Mouse (Mus musculus) forebrain, embryonic 13.5 days (tissue): ENCODE measurements around the gene Ankrd52. TPM values are rescaled to one million over a fixed set of nuclear protein-coding genes. Genes with fewer than 3 reads are reported as not detected.

Experiments
- ATAC-seq: fragments of 200-750 bp; cut with Nextera tagmentation; 2 replicates; pipeline ENCODE4 v1.8.0; 2017
- H3K27ac ChIP-seq: fragments of 300-500 bp; sonication (generic); 2 replicates; pipeline ENCODE4 v1.5.1; 2015; ENCODE audit warnings: inconsistent platforms, mild to moderate bottlenecking, moderate library complexity
- H3K27me3 ChIP-seq: fragments of 300-500 bp; sonication (generic); 2 replicates; pipeline ENCODE4 v1.6.1; 2015; ENCODE audit warnings: mild to moderate bottlenecking, inconsistent platforms
- H3K36me3 ChIP-seq: fragments of 300-500 bp; sonication (generic); 2 replicates; pipeline ENCODE4 v1.6.1; 2015; ENCODE audit warnings: mild to moderate bottlenecking, inconsistent platforms; ENCODE audit not compliant: poor library complexity, severe bottlenecking
- H3K4me1 ChIP-seq: fragments of 300-500 bp; sonication (generic); 2 replicates; pipeline ENCODE4 v1.6.1; 2015; ENCODE audit warnings: inconsistent platforms
- H3K4me2 ChIP-seq: fragments of 300-500 bp; sonication (generic); 2 replicates; pipeline ENCODE4 v1.6.1; 2015; ENCODE audit warnings: inconsistent platforms, mild to moderate bottlenecking, moderate library complexity
- H3K4me3 ChIP-seq: fragments of 300-500 bp; sonication (generic); 2 replicates; pipeline ENCODE4 v1.5.1; 2015; ENCODE audit warnings: mild to moderate bottlenecking, inconsistent platforms
- H3K9ac ChIP-seq: fragments of 300-500 bp; sonication (generic); 2 replicates; pipeline ENCODE4 v1.6.1; 2015; ENCODE audit warnings: mild to moderate bottlenecking, inconsistent platforms
- H3K9me3 ChIP-seq: fragments of 300-500 bp; sonication (generic); replicated peaks from 2 replicates; pipeline ENCODE4 v1.6.1; 2016; ENCODE audit warnings: inconsistent platforms
- WGBS: fragments of 180-500 bp; shearing (Covaris S2); methylation state at CpG from one replicate; pipeline ENCODE4 v1.1.7; 2015; 5-methylcytosine and 5-hydroxymethylcytosine counted together
- microRNA-seq: library from miRNA; unstranded; fragments of <30 nt; microRNA quantifications from one replicate; pipeline ENCODE4, GENCODE M21; 2016
- polyA plus RNA-seq: library from polyadenylated mRNA; unstranded; fragments of >200 nt; fragmentation: Nextera tagmentation; extraction: Ambion mirVana; gene quantifications from 2 replicates; pipeline ENCODE4 v1.2.1, GENCODE M21; 2015

The Ankrd52 gene
- polyA plus RNA-seq, 1 experiment from 2014 or later: 12.0 TPM

- H3K27me3 ChIP-seq: no peaks in the 10 kb centered on the region
- no peak overlapping the region for H3K27ac ChIP-seq
- no peaks in the 10 kb centered on the region for H3K9me3 ChIP-seq
- WGBS: 83% methylated on average over 3 of the region's 3 CpGs
- H3K4me2 ChIP-seq: no peak overlapping the region
- peaks cover 8% of the 10 kb centered on the region; the same call in 1 of the 2 replicates for H3K4me1 ChIP-seq
- no peaks in the 10 kb centered on the region for H3K36me3 ChIP-seq
- no peak for ATAC-seq
- no peak overlapping the region for H3K4me3 ChIP-seq
- H3K9ac ChIP-seq: no peak overlapping the region
Observed at GRCm38 (mm10) chr10:128454471-128454870, 77.6 kb downstream of the Ankrd52 start.

- Histone ChIP-seq H3K9me3 (no peaks in the 10 kb centered on the region), H3K4me3 (no peak overlapping the region; the same call in 1 of the 2 replicates), H3K27ac (no peak overlapping the region), H3K4me2 (peak overlapping the region; percentile 37), H3K27me3 (no peaks in the 10 kb centered on the region), H3K4me1 (peaks cover 10% of the 10 kb centered on the region), H3K9ac (no peak overlapping the region), H3K36me3 (no peaks in the 10 kb centered on the region)
- ATAC-seq: peak; percentile 17; the same call in 1 of the 2 replicates
- 3% methylated on average over 6 of the region's 6 CpGs for WGBS
Observed at GRCm38 (mm10) chr10:128455280-128455679, 78.4 kb downstream of the Ankrd52 start.

GRCm38 (mm10) chr10:128457676-128458075 lies 80.8 kb downstream of the Ankrd52 start:
- peaks cover 22% of the 10 kb centered on the region for H3K4me1 ChIP-seq
- H3K9ac ChIP-seq: no peak overlapping the region
- no peak overlapping the region for H3K27ac ChIP-seq
- WGBS: 88% methylated on average over 6 of the region's 6 CpGs
- no peaks in the 10 kb centered on the region for H3K9me3 ChIP-seq
- peaks cover 16% of the 10 kb centered on the region for H3K36me3 ChIP-seq
- 0 out of 2 replicates have a peak overlapping the region, but pooled peaks have one; percentile 98 for H3K4me3 ChIP-seq
- no peak overlapping the region for H3K4me2 ChIP-seq
- ATAC-seq: no peak
- H3K27me3 ChIP-seq: no peaks in the 10 kb centered on the region

Small RNAs within 50 kb of the gene (microRNA-seq; reads per million reads assigned to microRNA genes)
- gene Gm25361 (not detected), gene Gm26308 (not detected), gene Mir6914 (not detected), gene Mir6915 (1.9 reads per million), gene Mir8105 (not detected)

Other genes starting within 250 kb of the Ankrd52 start
- gene Rbms2, start 196.8 kb upstream of the Ankrd52 start, polyA plus RNA-seq: 12.6 and 12.9 TPM in 2 replicates
- 0.48 and 1.3 TPM in 2 replicates for gene Gls2, start 182.7 kb upstream of the Ankrd52 start, polyA plus RNA-seq
- gene Spryd4, start 165.3 kb upstream of the Ankrd52 start, polyA plus RNA-seq: 17.9 and 19.1 TPM in 2 replicates
- gene Mip, start 151.3 kb upstream of the Ankrd52 start, polyA plus RNA-seq: 0.13 and 0.21 TPM in 2 replicates
- gene Timeless, start 145.1 kb upstream of the Ankrd52 start, polyA plus RNA-seq: 52.9 and 62.1 TPM in 2 replicates
- 0.27 and 0.33 TPM in 2 replicates for gene Apon, start 123.0 kb upstream of the Ankrd52 start, polyA plus RNA-seq
- 0.14 TPM in 1 of 2 replicates, not detected in the other for gene Apof, start 108.4 kb upstream of the Ankrd52 start, polyA plus RNA-seq
- gene Stat2, start 106.6 kb upstream of the Ankrd52 start, polyA plus RNA-seq: 14.5 and 15.3 TPM in 2 replicates
- gene Il23a, start 78.4 kb upstream of the Ankrd52 start, polyA plus RNA-seq: not detected in 2 replicates
- 32.0 and 35.0 TPM in 2 replicates for gene Pan2, start 73.8 kb upstream of the Ankrd52 start, polyA plus RNA-seq
- gene Cnpy2, start 54.7 kb upstream of the Ankrd52 start, polyA plus RNA-seq: 230 and 237 TPM in 2 replicates
- gene Cs, start 39.4 kb upstream of the Ankrd52 start, polyA plus RNA-seq: 212 and 236 TPM in 2 replicates
- gene Coq10a, start 8.1 kb upstream of the Ankrd52 start, polyA plus RNA-seq: 16.4 and 22.8 TPM in 2 replicates
- 0.18 TPM in 1 of 2 replicates, not detected in the other for gene Slc39a5, start 24.1 kb downstream of the Ankrd52 start, polyA plus RNA-seq
- gene Nabp2, start 34.4 kb downstream of the Ankrd52 start, polyA plus RNA-seq: 153 and 156 TPM in 2 replicates
- gene Rnf41, start 34.5 kb downstream of the Ankrd52 start, polyA plus RNA-seq: 76.4 and 83.9 TPM in 2 replicates
- 166 and 168 TPM in 2 replicates for gene Smarcc2, start 82.1 kb downstream of the Ankrd52 start, polyA plus RNA-seq
- 740 and 741 TPM in 2 replicates for gene Myl6, start 117.0 kb downstream of the Ankrd52 start, polyA plus RNA-seq
- 4.1 TPM in 2 replicates for gene Myl6b, start 121.6 kb downstream of the Ankrd52 start, polyA plus RNA-seq
- gene Esyt1, start 148.8 kb downstream of the Ankrd52 start, polyA plus RNA-seq: 7.0 and 7.7 TPM in 2 replicates
- 18.3 and 19.4 TPM in 2 replicates for gene Zc3h10, start 170.7 kb downstream of the Ankrd52 start, polyA plus RNA-seq
- gene Rpl41, start 172.2 kb downstream of the Ankrd52 start, polyA plus RNA-seq: 2,951 and 3,131 TPM in 2 replicates
- 173 and 186 TPM in 2 replicates for gene Pa2g4, start 188.9 kb downstream of the Ankrd52 start, polyA plus RNA-seq
- gene Erbb3, start 212.5 kb downstream of the Ankrd52 start, polyA plus RNA-seq: 0.12 and 0.28 TPM in 2 replicates
- gene Rps26, start 249.6 kb downstream of the Ankrd52 start, polyA plus RNA-seq: 531 and 638 TPM in 2 replicates